Mouse (Mus musculus): ENCODE data around the gene Abcb11.

Gene Abcb11

GRCm38 (mm10) chr2:69264069-69264618 lies 78.3 kb downstream of the Abcb11 start:
- no peak for DNase-seq (ENCODE audit: low read depth, low spot score)

- no peak for DNase-seq (ENCODE audit: low read depth, low spot score)
Observed at GRCm38 (mm10) chr2:69248221-69248755, 94.1 kb downstream of the Abcb11 start.

GRCm38 (mm10) chr2:69247081-69247480 lies 95.3 kb downstream of the Abcb11 start:
- no peak for DNase-seq (ENCODE audit: low read depth, low spot score)

- no peak for DNase-seq (ENCODE audit: low read depth, low spot score)
Observed at GRCm38 (mm10) chr2:69244924-69245323, 97.5 kb downstream of the Abcb11 start.

GRCm38 (mm10) chr2:69239315-69239714 lies 103.1 kb downstream of the Abcb11 start:
- DNase-seq (ENCODE audit: low read depth, low spot score) = no peak

- DNase-seq (ENCODE audit: low read depth, low spot score) = no peak
Observed at GRCm38 (mm10) chr2:69234976-69235678, 107.3 kb downstream of the Abcb11 start.

- DNase-seq (ENCODE audit: low read depth, low spot score) = no peak
Observed at GRCm38 (mm10) chr2:69232101-69232500, 110.3 kb downstream of the Abcb11 start.

- no peak for DNase-seq (ENCODE audit: low read depth, low spot score)
Observed at GRCm38 (mm10) chr2:69230137-69230536, 112.3 kb downstream of the Abcb11 start.

- DNase-seq (ENCODE audit: low read depth, low spot score) = no peak
Observed at GRCm38 (mm10) chr2:69228635-69229034, 113.8 kb downstream of the Abcb11 start.

GRCm38 (mm10) chr2:69226876-69227275 lies 115.5 kb downstream of the Abcb11 start:
- DNase-seq (ENCODE audit: low read depth, low spot score) = no peak

GRCm38 (mm10) chr2:69224724-69225123 lies 117.7 kb downstream of the Abcb11 start:
- no peak for DNase-seq (ENCODE audit: low read depth, low spot score)

- no peak for DNase-seq (ENCODE audit: low read depth, low spot score)
Observed at GRCm38 (mm10) chr2:69222815-69223214, 119.6 kb downstream of the Abcb11 start.

GRCm38 (mm10) chr2:69221868-69222416 lies 120.5 kb downstream of the Abcb11 start:
- DNase-seq (ENCODE audit: low read depth, low spot score) = peak; percentile 76

GRCm38 (mm10) chr2:69215242-69215641 lies 127.2 kb downstream of the Abcb11 start:
- DNase-seq (ENCODE audit: low read depth, low spot score) = no peak

- DNase-seq (ENCODE audit: low read depth, low spot score) = no peak
Observed at GRCm38 (mm10) chr2:69212652-69213051, 129.8 kb downstream of the Abcb11 start.

- no peak for DNase-seq (ENCODE audit: low read depth, low spot score)
Observed at GRCm38 (mm10) chr2:69210773-69211172, 131.6 kb downstream of the Abcb11 start, which contains the start of gene G6pc2. G6pc2 (plus strand) TSS chr2:69211073.

- peak; percentile 71 for DNase-seq (ENCODE audit: low read depth, low spot score)
Observed at GRCm38 (mm10) chr2:69209684-69210083, 132.7 kb downstream of the Abcb11 start.

GRCm38 (mm10) chr2:69206523-69206922 lies 135.9 kb downstream of the Abcb11 start:
- DNase-seq (ENCODE audit: low read depth, low spot score) = peak; percentile 17

GRCm38 (mm10) chr2:69205791-69206351 lies 136.5 kb downstream of the Abcb11 start, which contains the start of gene Spc25:
Spc25 (minus strand) TSS chr2:69206194.
- peak; percentile 97 for DNase-seq (ENCODE audit: low read depth, low spot score)

- no peak for DNase-seq (ENCODE audit: low read depth, low spot score)
Observed at GRCm38 (mm10) chr2:69205185-69205584, 137.2 kb downstream of the Abcb11 start.

- DNase-seq (ENCODE audit: low read depth, low spot score) = no peak
Observed at GRCm38 (mm10) chr2:69193555-69193954, 148.9 kb downstream of the Abcb11 start.

- no peak for DNase-seq (ENCODE audit: low read depth, low spot score)
Observed at GRCm38 (mm10) chr2:69191059-69191458, 151.4 kb downstream of the Abcb11 start.

Data from ES-CJ7 (cell line).